Mouse (Mus musculus) embryonic facial prominence, embryonic 14.5 days (tissue): ENCODE data around the gene Mgst3. TPM values are rescaled to one million over a fixed set of nuclear protein-coding genes. Genes with fewer than 3 reads are reported as not detected.
"Not testable (repeated sequence)": the region's sequence is repeated elsewhere in the genome, so short reads cannot be mapped to it uniquely, and the experiment has no call there.

ENCODE experiments used
- ATAC-seq: fragments of 200-750 bp; cut with Nextera tagmentation; 2 replicates; pipeline ENCODE4 v1.8.0; 2017; ENCODE audit warnings: low read depth, moderate number of reproducible peaks, moderate TSS enrichment
- DNase-seq: peaks from one replicate; pipeline ENCODE4 v3.0.0-alpha.2; 2015; ENCODE audit warnings: low spot score
- H3K27ac ChIP-seq: fragments of 300-500 bp; sonication (generic); replicated peaks from 2 replicates; pipeline ENCODE4 v1.5.1; 2014; ENCODE audit warnings: low read depth, mild to moderate bottlenecking, low read length, moderate library complexity
- H3K27me3 ChIP-seq: fragments of 300-500 bp; sonication (generic); replicated peaks from 2 replicates; pipeline ENCODE4 v1.6.1; 2014; ENCODE audit warnings: low read length; ENCODE audit not compliant: control insufficient read depth, insufficient read depth
- H3K36me3 ChIP-seq: fragments of 300-500 bp; sonication (generic); 2 replicates; pipeline ENCODE4 v1.6.1; 2014; ENCODE audit warnings: low read length, mixed read lengths; ENCODE audit not compliant: control insufficient read depth, insufficient read depth
- H3K4me1 ChIP-seq: fragments of 300-500 bp; sonication (generic); 2 replicates; pipeline ENCODE4 v1.6.1; 2014; ENCODE audit warnings: antibody characterized with exemption, low read length; ENCODE audit not compliant: control insufficient read depth, insufficient read depth
- H3K4me2 ChIP-seq: fragments of 300-500 bp; sonication (generic); 2 replicates; pipeline ENCODE4 v1.6.1; 2014; ENCODE audit warnings: low read depth, mild to moderate bottlenecking, low read length, moderate library complexity, mixed read lengths
- H3K4me3 ChIP-seq: fragments of 300-500 bp; sonication (generic); 2 replicates; pipeline ENCODE4 v1.5.1; 2014; ENCODE audit warnings: low read depth, mild to moderate bottlenecking, low read length
- H3K9ac ChIP-seq: fragments of 300-500 bp; sonication (generic); 2 replicates; pipeline ENCODE4 v1.6.1; 2014; ENCODE audit warnings: low read depth, mild to moderate bottlenecking, low read length, moderate library complexity, mixed read lengths
- H3K9me3 ChIP-seq: fragments of 300-500 bp; sonication (generic); 2 replicates; pipeline ENCODE4 v1.6.1; 2016; ENCODE audit warnings: low read length; ENCODE audit not compliant: control insufficient read depth
- WGBS: fragments of 180-500 bp; shearing (Covaris S2); extraction: QIAGEN DNeasy Blood & Tissue Kit; methylation state at CpG from one replicate; pipeline ENCODE4 v1.1.7; 2014; 5-methylcytosine and 5-hydroxymethylcytosine counted together
- polyA plus RNA-seq: library from polyadenylated mRNA; unstranded; fragments of >200 nt; fragmentation: Nextera tagmentation; extraction: Ambion mirVana; gene quantifications from 2 replicates; pipeline ENCODE4 v1.2.1, GENCODE M21; 2014

The Mgst3 gene
- polyA plus RNA-seq, 1 experiment from 2014 or later = 86.9 TPM

DNA sequence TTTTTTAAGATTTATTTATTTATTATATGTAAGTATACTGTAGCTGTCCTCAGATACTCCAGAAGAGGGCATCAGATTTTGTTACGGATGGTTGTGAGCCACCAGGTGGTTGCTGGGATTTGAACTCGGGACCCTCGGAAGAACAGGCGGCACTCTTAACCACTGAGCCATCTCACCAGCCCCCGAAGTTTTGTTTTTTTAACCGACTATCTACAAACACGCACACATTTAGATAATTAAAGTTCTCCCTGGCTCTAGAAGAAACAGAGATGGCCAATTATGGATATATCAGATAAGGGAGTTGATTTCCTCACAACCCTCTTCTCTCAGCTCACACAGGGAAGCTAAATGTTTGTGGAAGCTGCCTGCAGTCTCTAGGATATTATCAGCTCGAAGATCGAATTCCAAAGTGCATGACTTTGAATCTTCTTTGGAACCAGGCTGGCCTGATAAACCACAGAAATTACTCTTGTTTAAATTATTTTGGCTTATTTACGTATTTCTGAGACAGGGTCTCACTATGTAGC, 47.6 kb downstream of the Mgst3 start:
- not testable (repeated sequence) for H3K4me2 ChIP-seq, H3K27me3 ChIP-seq, DNase-seq, H3K36me3 ChIP-seq, H3K9me3 ChIP-seq, H3K27ac ChIP-seq, ATAC-seq, H3K9ac ChIP-seq, H3K4me1 ChIP-seq, H3K4me3 ChIP-seq
- WGBS = 83% methylated on average over 10 of the region's 10 CpGs

DNA sequence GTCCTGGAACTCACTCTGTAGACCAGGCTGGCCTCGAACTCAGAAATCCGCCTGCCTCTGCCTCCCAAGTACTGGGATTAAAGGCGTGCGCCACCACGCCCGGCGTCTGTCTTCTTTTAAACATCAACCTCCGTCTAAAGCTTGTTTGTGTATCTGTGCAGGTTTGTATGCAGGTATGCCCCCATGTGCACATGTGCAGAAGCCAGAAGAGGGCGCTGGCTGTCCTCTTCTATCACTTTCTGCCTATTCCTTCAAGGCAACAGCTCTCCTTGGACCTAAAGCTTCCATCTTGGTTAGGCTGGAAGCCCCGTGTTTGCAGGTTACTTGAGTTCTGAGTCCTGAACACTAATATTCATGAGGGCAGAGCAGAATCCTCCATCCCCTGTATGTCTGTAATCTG, 50.8 kb downstream of the Mgst3 start:
- Histone ChIP-seq H3K36me3 (no peaks in the 10 kb centered on the region), H3K4me1 (no peaks in the 10 kb centered on the region), H3K9ac (no peak overlapping the region), H3K4me3 (no peak overlapping the region), H3K4me2 (no peak overlapping the region), H3K9me3 (no peaks in the 10 kb centered on the region), H3K27ac (no peak overlapping the region), H3K27me3 (peaks cover 6% of the 10 kb centered on the region)
- 88% methylated on average over 10 of the region's 10 CpGs for WGBS
- ATAC-seq (no peak), DNase-seq (no peak)

GRCm38 (mm10) chr1:167340910-167341528, 52.6 kb downstream of the Mgst3 start:
- Histone ChIP-seq H3K9me3 (no peaks in the 10 kb centered on the region), H3K4me3 (peak overlapping the region; percentile 47), H3K27ac (no peak overlapping the region), H3K9ac (no peak overlapping the region), H3K27me3 (peaks cover 6% of the 10 kb centered on the region), H3K36me3 (no peaks in the 10 kb centered on the region), H3K4me2 (peak overlapping the region; percentile 81), H3K4me1 (no peaks in the 10 kb centered on the region)
- ATAC-seq (no peak), DNase-seq (no peak)
- 94% methylated on average over 2 of the region's 3 CpGs for WGBS

DNA sequence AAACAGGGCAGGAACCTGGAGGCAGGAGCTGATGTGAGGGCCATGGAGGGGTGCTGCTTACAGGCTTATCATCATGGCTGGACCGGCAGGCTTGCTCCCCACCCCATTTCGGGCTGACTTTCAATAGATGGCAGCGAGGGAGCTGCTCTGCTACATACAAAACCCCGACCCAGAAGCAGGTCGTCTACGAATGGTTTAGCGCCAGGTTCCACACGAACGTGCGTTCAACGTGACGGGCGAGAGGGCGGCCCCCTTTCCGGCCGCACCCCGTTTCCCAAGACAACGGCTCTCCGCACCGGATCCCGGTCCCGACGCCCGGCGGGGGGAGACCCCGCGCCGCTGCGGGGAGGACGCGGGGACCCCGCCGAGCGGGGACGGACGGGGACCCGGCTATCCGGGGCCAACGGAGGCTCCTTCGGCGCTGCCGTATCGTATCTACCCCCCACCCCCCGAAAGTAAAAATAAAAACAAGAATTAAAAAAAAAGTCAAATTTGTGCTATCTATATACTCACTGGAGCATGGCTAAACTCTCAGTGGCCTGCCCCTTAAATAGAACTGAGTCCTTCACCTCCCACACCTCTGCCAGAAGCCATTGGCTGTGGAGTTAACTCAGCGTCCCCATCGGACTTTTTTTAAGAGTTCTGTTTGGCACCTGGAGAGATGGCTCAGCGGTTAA, 53.4 kb downstream of the Mgst3 start:
- Histone ChIP-seq H3K9ac (peak overlapping the region; percentile 59), H3K27ac (no peak overlapping the region), H3K4me3 (peak overlapping the region; percentile 47), H3K9me3 (no peaks in the 10 kb centered on the region), H3K4me1 (no peaks in the 10 kb centered on the region), H3K27me3 (peaks cover 6% of the 10 kb centered on the region), H3K4me2 (peak overlapping the region; percentile 81), H3K36me3 (no peaks in the 10 kb centered on the region)
- 2% methylated on average over 38 of the region's 47 CpGs for WGBS
- ATAC-seq (peak; percentile 61; the same call in 1 of the 2 replicates), DNase-seq (peak; percentile 26)

GRCm38 (mm10) chr1:167339177-167339781, 54.4 kb downstream of the Mgst3 start:
- Histone ChIP-seq H3K4me2 (no peak overlapping the region), H3K27ac (no peak overlapping the region), H3K9ac (no peak overlapping the region), H3K4me3 (no peak overlapping the region), H3K4me1 (no peaks in the 10 kb centered on the region), H3K36me3 (0 out of 2 replicates have a peak, but pooled peaks cover 2% of the 10 kb centered on the region), H3K9me3 (no peaks in the 10 kb centered on the region), H3K27me3 (peaks cover 6% of the 10 kb centered on the region)
- WGBS = 78% methylated on average over 7 of the region's 9 CpGs
- no peak for DNase-seq
- ATAC-seq = no peak

- WGBS = 10% methylated on average over 12 of the region's 12 CpGs
- peak; percentile 71; the same call in 1 of the 2 replicates for ATAC-seq
Measured at GRCm38 (mm10) chr1:167337463-167338095, 56.1 kb downstream of the Mgst3 start.

DNA sequence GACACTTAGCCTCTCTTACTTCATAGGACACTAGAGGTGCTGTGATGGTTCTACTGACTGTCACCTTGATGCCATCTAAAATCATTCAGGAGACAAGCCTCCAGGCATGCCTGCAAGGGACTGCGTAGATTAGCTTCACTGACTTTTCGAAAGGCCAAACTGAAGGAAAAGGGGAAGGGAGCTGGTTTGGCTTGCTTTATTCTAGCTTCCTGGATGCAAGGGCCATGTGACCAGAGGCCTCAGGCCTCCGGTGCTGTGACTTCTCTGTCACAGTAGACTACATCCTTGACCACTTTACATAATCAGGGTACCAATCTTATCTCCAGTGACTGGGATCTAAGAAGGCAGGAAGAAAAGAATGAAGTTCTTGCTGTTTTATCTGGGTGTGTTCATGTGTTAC, 57.2 kb downstream of the Mgst3 start:
- WGBS = 90% methylated on average over 3 of the region's 3 CpGs
- Histone ChIP-seq H3K4me1 (no peaks in the 10 kb centered on the region), H3K27ac (no peak overlapping the region), H3K4me3 (no peak overlapping the region), H3K27me3 (peaks cover 6% of the 10 kb centered on the region), H3K9ac (no peak overlapping the region), H3K9me3 (no peaks in the 10 kb centered on the region), H3K36me3 (peaks cover 22% of the 10 kb centered on the region; the same call in 1 of the 2 replicates), H3K4me2 (no peak overlapping the region)
- DNase-seq = no peak
- ATAC-seq = no peak

More at GRCm38 (mm10) chr1:167337463-167338095, 56.1 kb downstream of the Mgst3 start:
- peaks cover 6% of the 10 kb centered on the region for H3K27me3 ChIP-seq
- no peaks in the 10 kb centered on the region for H3K4me1 ChIP-seq
- H3K36me3 ChIP-seq = peaks cover 13% of the 10 kb centered on the region; the same call in 1 of the 2 replicates
- peak; percentile 88 for DNase-seq
- H3K9me3 ChIP-seq = no peaks in the 10 kb centered on the region
- H3K27ac ChIP-seq = no peak overlapping the region
- H3K9ac ChIP-seq = no peak overlapping the region
- H3K4me3 ChIP-seq = no peak overlapping the region
- no peak overlapping the region for H3K4me2 ChIP-seq

GRCm38 (mm10) chr1:167331106-167331505, 62.5 kb downstream of the Mgst3 start:
- Histone ChIP-seq H3K4me3 (no peak overlapping the region), H3K27ac (no peak overlapping the region), H3K4me2 (no peak overlapping the region), H3K4me1 (no peaks in the 10 kb centered on the region), H3K36me3 (peaks cover 70% of the 10 kb centered on the region), H3K9ac (no peak overlapping the region), H3K9me3 (no peaks in the 10 kb centered on the region), H3K27me3 (no peaks in the 10 kb centered on the region)
- 88% methylated on average over 8 of the region's 8 CpGs for WGBS
- DNase-seq = no peak
- no peak for ATAC-seq
